Mouse (Mus musculus) heart, adult 8-10 months (tissue): ENCODE measurements around the gene Yif1a. TPM values are rescaled to one million over a fixed set of nuclear protein-coding genes. Genes with fewer than 3 reads are reported as not detected.
"Not testable (repeated sequence)": the region's sequence is repeated elsewhere in the genome, so short reads cannot be mapped to it uniquely, and the experiment has no call there.

Experiments
- DNase-seq: peaks from one replicate; pipeline ENCODE4 v3.0.0; 2022; ENCODE audit warnings: low spot score
- total RNA-seq, 4 experiments: library from RNA; stranded (reverse); gene quantifications; 2 replicates each; pipeline ENCODE4 v1.2.4; 2022

Gene Yif1a
- total RNA-seq, 4 experiments from 2014 or later = 104 to 113 (median 111) TPM

GRCm38 (mm10) chr19:5085145-5085863 is 3.0 kb upstream of the Yif1a start, which contains the start of gene Tmem151a:
Gene Tmem151a, minus strand, starts transcription at chr19:5085531.
- DNase-seq = no peak

DNA sequence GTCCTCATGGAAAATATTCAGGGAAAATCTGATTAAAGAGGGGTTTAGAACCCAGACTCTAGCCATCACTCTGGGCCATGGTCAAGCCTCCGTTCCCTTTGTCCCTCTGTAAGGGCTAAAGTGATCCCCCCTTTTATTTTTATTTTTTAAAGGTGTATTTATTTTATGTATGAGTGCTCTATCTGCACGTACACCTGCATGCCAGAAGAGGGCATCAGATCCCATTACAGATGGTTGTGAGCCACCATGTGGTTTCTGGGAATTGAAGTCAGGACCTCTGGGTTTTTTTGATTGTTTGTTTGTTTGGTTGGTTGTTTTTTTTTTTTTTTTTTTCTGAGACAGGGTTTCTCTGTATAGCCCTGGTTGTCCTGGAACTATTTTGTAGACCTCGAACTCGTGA is 1.8 kb upstream of the Yif1a start:
- DNase-seq = not testable (repeated sequence)

DNA sequence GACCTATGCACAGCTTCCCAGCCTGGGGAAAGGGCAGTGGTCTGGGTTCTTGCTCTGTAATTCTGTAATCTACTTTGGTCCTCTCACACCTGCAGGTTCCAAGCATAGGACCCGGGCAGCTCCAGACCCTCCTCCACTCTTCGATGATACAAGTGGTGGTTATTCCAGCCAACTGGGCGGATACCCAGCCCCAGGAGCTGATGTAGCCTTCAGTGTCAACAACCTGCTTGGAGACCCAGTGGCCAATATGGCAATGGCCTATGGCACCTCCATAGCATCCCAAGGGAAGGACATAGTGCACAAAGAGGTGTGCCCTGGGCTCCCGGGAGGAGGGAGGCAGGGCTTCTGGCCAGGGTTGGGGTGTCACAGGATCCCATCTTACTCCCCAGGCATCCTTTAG is 986 bp downstream of the Yif1a start:
- DNase-seq = no peak

DNA sequence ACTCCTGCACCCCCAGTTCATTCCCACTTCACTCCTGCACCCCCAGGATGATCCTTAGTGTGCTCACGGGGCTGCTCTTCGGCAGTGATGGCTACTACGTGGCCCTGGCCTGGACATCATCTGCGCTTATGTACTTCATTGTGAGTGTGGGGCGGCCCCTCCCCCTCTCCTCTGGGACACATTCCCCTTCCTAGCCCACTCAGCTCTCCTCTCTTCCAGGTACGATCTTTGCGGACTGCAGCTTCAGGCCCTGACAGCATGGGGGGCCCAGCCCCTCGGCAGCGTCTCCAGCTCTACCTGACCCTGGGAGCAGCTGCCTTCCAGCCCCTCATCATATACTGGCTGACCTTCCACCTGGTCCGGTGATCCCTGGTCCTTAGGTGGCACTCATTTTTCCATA is 3.7 kb downstream of the Yif1a start:
- no peak for DNase-seq

- DNase-seq = no peak
Observed at GRCm38 (mm10) chr19:5093481-5094242, 5.3 kb downstream of the Yif1a start.

- peak; percentile 80 for DNase-seq
Observed at GRCm38 (mm10) chr19:5094243-5094632, 5.9 kb downstream of the Yif1a start.

DNA sequence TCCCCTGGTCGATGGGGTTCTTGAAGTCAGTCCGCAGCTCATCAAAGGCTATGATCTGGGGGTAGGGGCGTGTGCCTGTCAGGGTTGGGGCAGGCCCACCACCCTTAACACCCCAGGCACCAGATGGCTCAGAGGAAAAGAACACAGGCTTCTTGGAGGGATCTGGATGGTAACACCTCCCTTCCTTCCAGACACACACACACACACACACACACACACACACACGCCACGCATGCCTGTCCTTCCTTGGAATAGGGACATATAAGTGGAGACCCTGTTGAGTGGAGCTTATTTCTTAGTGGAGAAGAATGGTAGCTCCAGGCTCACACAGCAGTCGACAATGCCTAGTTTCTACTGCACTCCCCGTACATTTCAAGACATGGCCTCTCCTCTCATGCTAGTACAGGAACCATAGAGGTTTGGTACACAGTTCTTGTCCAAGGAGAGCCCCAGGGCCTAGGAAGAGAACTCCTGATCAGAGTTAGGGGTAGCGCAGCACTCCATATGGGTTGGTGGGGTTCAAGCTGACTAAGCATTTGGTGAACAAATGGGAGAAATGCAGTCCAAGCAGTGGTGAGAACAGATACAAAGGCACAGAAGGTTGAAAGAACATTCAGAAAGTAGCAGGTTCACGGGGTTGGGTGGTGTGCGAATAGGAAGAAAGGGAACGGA is 6.5 kb downstream of the Yif1a start:
- DNase-seq = no peak

- no peak for DNase-seq
Observed at GRCm38 (mm10) chr19:5095887-5096474, 7.6 kb downstream of the Yif1a start.

DNA sequence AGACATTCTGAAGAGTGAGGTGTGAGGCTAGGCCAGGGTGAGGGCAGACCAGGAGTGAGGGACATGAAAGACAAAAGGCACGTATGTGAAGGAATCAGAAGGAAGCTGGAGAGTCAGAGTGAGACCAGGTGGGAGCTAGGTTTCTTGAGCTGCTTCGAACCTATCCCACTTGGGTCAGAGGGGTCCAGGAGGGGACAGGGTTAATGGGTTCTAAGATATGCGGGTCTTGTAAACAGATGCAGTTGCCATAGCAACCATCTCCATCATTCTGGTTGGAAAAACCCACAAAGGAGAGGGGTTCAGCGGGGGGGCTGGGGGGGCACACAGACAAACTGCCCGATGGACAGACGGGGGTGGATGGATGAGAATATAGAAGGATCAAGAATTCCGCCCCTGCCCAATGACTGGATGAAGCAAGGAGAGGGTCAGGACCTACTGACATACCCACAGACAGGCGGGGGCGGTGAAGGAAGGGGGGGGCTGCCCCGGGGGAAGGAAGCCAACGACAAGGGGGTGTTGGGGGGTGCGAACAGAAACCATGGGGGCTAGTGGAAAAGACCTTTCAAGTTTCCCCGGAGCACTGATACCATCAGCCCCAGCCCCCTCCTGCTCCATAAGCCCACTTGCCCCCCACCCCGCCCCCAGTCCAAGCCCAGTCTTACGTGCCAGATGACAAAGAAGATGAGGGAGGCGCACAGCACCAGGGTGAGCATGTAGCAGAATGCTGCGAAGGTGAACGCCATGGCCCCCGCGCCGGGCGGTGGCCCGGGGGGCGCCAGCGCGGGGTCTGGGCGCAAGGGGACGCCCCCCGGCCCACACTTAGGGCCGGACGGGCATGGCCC is 9.4 kb downstream of the Yif1a start:
- no peak for DNase-seq

DNA sequence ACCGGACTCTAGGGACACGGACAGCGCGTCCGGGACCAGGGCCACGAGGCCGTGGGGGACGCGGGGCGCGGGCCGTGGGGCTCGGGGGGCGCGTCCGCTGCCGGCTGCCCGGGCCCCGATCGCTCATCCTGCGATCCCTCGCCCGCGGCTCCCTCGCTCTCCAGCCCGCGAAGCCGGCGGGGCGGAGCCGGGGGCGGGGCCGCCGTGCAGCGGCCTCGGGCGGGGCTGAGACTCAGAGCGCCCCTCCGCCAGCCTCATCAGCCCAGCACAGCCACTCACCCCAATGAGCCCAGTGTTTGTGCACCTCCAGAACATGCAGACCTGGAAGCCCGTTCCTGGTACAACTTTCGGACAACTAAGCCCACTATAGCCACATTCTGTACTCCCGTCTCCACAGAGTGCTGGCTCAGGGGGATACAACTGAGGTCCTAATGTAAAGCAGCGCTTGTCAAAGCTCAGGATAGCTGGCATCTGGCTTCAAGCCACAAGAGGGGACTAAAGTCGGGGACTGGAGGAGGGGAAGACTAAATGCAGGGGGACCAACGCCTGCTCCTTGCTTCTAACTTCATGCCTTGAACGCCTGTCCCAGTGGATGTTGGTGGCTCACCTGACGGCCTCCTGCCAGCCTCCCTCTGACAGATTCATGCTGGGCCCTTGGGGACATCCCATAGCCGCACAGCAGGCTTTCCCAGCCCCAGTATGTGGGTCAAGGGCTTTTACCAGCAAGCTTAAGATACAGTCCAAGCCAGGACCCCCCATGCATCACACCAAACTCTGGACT is 10.2 kb downstream of the Yif1a start, which contains the start of gene Cnih2:
Gene Cnih2, minus strand, starts transcription at position 159 of the 781 bp plus-strand sequence.
- no peak for DNase-seq

DNA sequence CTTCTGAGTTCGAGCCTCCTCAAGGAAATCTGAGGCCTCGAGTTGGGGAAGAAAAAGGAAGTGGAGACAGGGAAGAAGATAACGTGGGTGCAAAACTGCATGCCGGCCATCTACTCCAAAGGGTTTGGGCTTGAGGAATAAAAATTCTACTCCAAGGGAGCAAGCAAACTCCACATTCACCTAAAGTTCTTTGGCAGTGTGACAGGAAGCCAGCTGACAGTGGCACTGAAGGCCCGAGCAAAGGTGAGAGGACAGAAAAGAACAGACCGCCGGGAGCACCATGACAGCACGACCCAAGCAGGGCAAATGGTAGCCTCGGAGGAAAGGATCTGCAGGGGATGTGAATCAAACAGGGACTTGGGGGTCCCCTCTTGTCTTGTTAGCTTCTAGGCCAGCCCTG is 17.7 kb downstream of the Yif1a start:
- DNase-seq = no peak

DNA sequence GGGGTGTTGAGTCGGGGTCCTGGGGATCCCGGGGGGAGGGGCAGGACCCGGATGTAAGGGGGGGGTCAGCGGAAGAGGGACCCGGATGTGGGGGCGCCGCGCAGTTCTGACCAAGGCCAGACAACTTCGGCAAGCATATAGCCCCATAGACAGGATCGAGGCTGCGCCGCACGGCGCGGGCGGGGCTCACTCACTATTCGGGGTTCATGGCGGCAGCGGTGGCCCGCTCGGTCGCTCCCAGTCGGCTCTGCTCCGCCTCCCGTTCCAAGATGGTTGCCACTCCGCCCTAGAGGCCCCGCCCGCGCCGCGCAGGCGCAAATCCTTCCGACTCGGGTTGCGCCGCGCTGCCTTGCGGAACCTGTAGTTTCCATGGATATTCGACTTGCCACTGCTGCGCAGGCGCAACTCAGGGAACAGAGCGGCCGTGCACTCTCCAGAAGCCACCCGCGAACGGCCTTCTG is 18.4 kb downstream of the Yif1a start, which contains the start of gene Rab1b:
Gene Rab1b, minus strand, starts transcription at position 342 of the 461 bp plus-strand sequence.
- peak; percentile 98 for DNase-seq

GRCm38 (mm10) chr19:5107556-5108270 is 19.4 kb downstream of the Yif1a start:
- DNase-seq = no peak

DNA sequence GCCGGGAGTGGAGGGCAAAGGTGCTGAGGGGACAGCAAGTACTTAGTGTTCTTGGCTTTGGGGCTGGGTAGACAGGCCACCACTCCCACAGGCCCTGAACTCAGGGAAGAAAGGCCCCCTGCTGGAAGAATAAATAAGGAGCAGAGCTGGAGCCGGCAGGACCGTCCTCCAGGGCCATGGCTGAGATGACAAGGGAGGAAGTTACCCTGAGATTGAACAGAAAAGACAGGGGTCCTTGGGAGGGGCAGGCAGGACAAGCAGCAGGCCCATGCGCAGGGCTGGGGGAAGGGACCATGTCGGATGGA is 19.9 kb downstream of the Yif1a start:
- peak; percentile 40 for DNase-seq

DNA sequence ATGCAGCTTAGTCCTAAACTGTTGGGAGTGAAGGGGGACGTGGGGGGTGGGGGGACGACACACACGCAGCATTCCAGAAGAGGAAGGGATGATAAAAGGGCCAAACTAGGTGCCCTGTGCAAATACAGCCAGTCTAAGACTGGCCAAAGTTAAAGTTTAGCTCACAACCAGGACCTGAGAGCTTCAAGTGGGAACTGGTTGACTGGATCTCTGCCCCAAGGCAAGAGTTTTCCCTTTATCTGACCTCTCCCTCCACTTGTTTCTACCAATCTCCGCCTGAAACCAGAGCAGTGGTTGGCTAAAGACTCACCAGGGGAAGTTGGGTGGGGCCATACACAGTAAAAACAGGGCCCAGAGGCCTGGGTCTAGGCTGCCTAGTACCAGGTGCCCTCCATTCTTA is 20.4 kb downstream of the Yif1a start:
- no peak for DNase-seq

GRCm38 (mm10) chr19:5109659-5110453 is 21.5 kb downstream of the Yif1a start:
- DNase-seq = no peak

GRCm38 (mm10) chr19:5113783-5114182 is 25.4 kb downstream of the Yif1a start:
- DNase-seq = no peak

- peak; percentile 81 for DNase-seq
Observed at GRCm38 (mm10) chr19:5117494-5118383, 29.4 kb downstream of the Yif1a start.
